Mouse (Mus musculus): ENCODE results near the gene Rbbp6.

DNA sequence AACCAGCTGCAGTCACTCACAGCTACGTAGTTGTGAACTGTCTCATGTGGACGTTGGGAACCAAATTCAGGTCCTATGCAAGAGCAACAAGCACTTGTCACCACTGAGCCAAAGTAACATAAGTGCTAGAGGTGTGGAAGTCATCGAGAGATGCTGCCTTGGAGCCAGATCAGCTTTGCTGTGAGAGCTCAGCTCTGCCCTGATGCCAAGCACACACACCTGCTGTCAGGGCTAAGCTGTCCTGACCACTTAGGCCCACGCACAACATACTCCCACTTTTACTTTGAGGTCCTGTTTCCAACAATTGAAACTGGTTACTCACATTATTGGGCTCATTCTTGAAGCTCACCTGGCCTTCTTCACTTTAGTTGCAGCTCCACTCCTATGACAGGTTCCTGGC lies 37.7 kb downstream of the Rbbp6 start:
- no peak for TF ChIP-seq CTCF (IDR thresholded peaks at IDR 0.05)
- no peak for TF ChIP-seq EP300 (IDR thresholded peaks at IDR 0.05)

All from lung, postnatal 0 days (tissue).